8 mouse cellular contexts compared by ENCODE assay signal in the genomic region with DNA sequence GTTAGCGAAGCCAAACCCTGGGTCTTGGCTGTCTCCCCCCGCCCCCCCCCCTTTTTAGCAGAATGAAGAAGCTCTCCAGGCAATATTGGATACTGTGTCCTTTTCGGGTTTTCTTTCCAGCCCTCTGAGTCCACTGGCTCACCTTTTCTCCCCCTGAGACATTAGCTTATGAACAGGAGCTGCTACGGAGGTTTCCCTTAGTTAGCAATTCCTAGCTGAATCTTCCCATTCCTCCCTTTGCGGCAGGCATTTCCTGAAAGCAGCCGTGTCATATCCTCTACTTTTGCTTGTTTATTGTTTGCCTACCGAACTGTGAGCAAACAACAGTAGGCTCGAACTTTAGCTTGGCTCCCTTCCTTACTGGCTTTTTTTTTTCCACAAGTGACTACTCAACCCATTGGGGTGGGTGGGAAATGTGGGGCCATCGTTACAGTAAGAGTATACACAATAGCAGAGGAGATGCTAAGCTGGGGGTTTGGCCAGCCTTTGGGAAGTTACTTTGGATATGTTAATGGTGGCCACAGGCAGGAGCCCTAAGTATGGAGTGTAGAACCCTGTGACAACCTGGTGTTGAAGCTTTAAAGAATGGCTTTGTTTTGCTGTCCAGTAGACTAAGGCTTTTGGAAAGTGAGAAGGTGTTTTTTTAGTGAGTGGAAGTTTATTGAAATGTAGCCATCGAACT. TPM values are rescaled to one million over a fixed set of nuclear protein-coding genes. Genes with fewer than 3 reads are reported as not detected.
A peak's percentile ranks its signal among the peaks of the same experiment; 100 is the strongest.
DNase-seq lines count a peak whose midpoint lies in the region; ATAC-seq and TF ChIP-seq lines count a peak whose summit lies in the region.

No protein-coding gene starts in this region.

- H3K27ac ChIP-seq in embryonic facial prominence, embryonic 11.5 days (replicated peaks; ENCODE audit: low read depth, low read length): no peak overlapping the region
- H3K27ac ChIP-seq in intestine, embryonic 16.5 days (ENCODE audit: low read length): no peak overlapping the region
- no peak overlapping the region for H3K27ac ChIP-seq in midbrain, postnatal 0 days (ENCODE audit: low read depth, low read length)

- no peaks in the 10 kb centered on the region for H3K27me3 ChIP-seq in embryonic facial prominence, embryonic 11.5 days (ENCODE audit: control insufficient read depth, insufficient read depth, low read length)
- H3K27me3 ChIP-seq in intestine, embryonic 16.5 days (replicated peaks; ENCODE audit: control insufficient read depth, insufficient read depth, low read length): no peaks in the 10 kb centered on the region
- no peaks in the 10 kb centered on the region for H3K27me3 ChIP-seq in midbrain, postnatal 0 days (ENCODE audit: insufficient read depth, low read length)

- no peaks in the 10 kb centered on the region for H3K36me3 ChIP-seq in embryonic facial prominence, embryonic 11.5 days (replicated peaks; ENCODE audit: control insufficient read depth, insufficient read depth, low read depth, low read length)
- H3K36me3 ChIP-seq in intestine, embryonic 16.5 days (ENCODE audit: control insufficient read depth, insufficient read depth, low read length): no peaks in the 10 kb centered on the region
- H3K36me3 ChIP-seq in midbrain, postnatal 0 days (ENCODE audit: insufficient read depth, low read length): no peaks in the 10 kb centered on the region

- no peaks in the 10 kb centered on the region for H3K4me1 ChIP-seq in embryonic facial prominence, embryonic 11.5 days (ENCODE audit: control insufficient read depth, insufficient read depth, low read length)
- peaks cover 10% of the 10 kb centered on the region; the same call in 1 of the 2 replicates for H3K4me1 ChIP-seq in intestine, embryonic 16.5 days (ENCODE audit: control insufficient read depth, insufficient read depth, low read length)
- peaks cover 13% of the 10 kb centered on the region for H3K4me1 ChIP-seq in midbrain, postnatal 0 days (ENCODE audit: insufficient read depth, low read length)

- no peak for ATAC-seq in embryonic facial prominence, embryonic 11.5 days (replicated peaks; ENCODE audit: insufficient number of reproducible peaks, low FRiP score, low TSS enrichment, low read depth)
- no peak for ATAC-seq in intestine, embryonic 16.5 days
- no peak for ATAC-seq in midbrain, postnatal 0 days (ENCODE audit: low FRiP score)
- no peak for ATAC-seq in megakaryocyte-erythroid progenitor cell, adult 5-6 weeks (replicated peaks; ENCODE audit: low FRiP score, low TSS enrichment, poor library complexity, severe bottlenecking)

- H3K9ac ChIP-seq in embryonic facial prominence, embryonic 11.5 days (replicated peaks; ENCODE audit: low read length): peak overlapping the region; percentile 92
- peak overlapping the region; percentile 85 for H3K9ac ChIP-seq in intestine, embryonic 16.5 days (ENCODE audit: low read depth, low read length)
- peak overlapping the region; percentile 99 for H3K9ac ChIP-seq in midbrain, postnatal 0 days (replicated peaks; ENCODE audit: low read length, poor library complexity, severe bottlenecking)

- WGBS in embryonic facial prominence, embryonic 11.5 days: 1% methylated on average over 10 of the region's 10 CpGs
- 9% methylated on average over 10 of the region's 10 CpGs for WGBS in intestine, embryonic 16.5 days
- 1% methylated on average over 10 of the region's 10 CpGs for WGBS in midbrain, postnatal 0 days

- H3K4me3 ChIP-seq in embryonic facial prominence, embryonic 11.5 days (ENCODE audit: low read depth, low read length): peak overlapping the region; percentile 85
- H3K4me3 ChIP-seq in intestine, embryonic 16.5 days (ENCODE audit: low read length): peak overlapping the region; percentile 87
- H3K4me3 ChIP-seq in midbrain, postnatal 0 days (ENCODE audit: low read depth, low read length): peak overlapping the region; percentile 84

- TF ChIP-seq CTCF in midbrain, postnatal 0 days (IDR thresholded peaks at IDR 0.05): no peak

- no peaks in the 10 kb centered on the region for H3K9me3 ChIP-seq in embryonic facial prominence, embryonic 11.5 days (replicated peaks; ENCODE audit: control insufficient read depth, low read length)
- H3K9me3 ChIP-seq in intestine, embryonic 16.5 days (ENCODE audit: control insufficient read depth, low read length): no peaks in the 10 kb centered on the region
- H3K9me3 ChIP-seq in midbrain, postnatal 0 days (ENCODE audit: low read length): no peaks in the 10 kb centered on the region

- peak; percentile 22 for DNase-seq in kidney, adult 9 months
- no peak for DNase-seq in kidney, adult 11 months
- DNase-seq in embryonic facial prominence, embryonic 11.5 days (ENCODE audit: low spot score): peak; percentile 29
- no peak for DNase-seq in midbrain, postnatal 0 days (ENCODE audit: low spot score)
- no peak for DNase-seq in gastrocnemius, postnatal 4 days (ENCODE audit: low spot score in 2 of 2)
- no peak for DNase-seq in frontal cortex, postnatal 10 days (ENCODE audit: low spot score in 2 of 2)

- H3K4me2 ChIP-seq in embryonic facial prominence, embryonic 11.5 days (ENCODE audit: low read depth, low read length): peak overlapping the region; percentile 88
- peak overlapping the region; percentile 95 for H3K4me2 ChIP-seq in intestine, embryonic 16.5 days (ENCODE audit: low read depth, low read length)
- peak overlapping the region; percentile 87 for H3K4me2 ChIP-seq in midbrain, postnatal 0 days (ENCODE audit: low read depth, low read length, poor library complexity, severe bottlenecking)

RNA-seq across cellular contexts. Expression of a gene that starts 1.7 kb away (rescaled TPM):
- polyA plus RNA-seq in embryonic facial prominence, embryonic 11.5 days (2014; fragmentation: Nextera tagmentation; extraction: Ambion mirVana): 164 and 170 TPM in 2 replicates
- 55.3 and 59.6 TPM in 2 replicates for polyA plus RNA-seq in intestine, embryonic 16.5 days (2015; fragmentation: Nextera tagmentation; extraction: Ambion mirVana)
- 128 and 165 TPM in 2 replicates for total RNA-seq in midbrain, postnatal 0 days (2014; rRNA removed)
- 211 and 223 TPM in 2 replicates for polyA plus RNA-seq in midbrain, postnatal 0 days (2015; fragmentation: Nextera tagmentation; extraction: Ambion mirVana)
- total RNA-seq in megakaryocyte-erythroid progenitor cell, adult 5-6 weeks (2014; fragmentation: Nextera tagmentation): 281 and 287 TPM in 2 replicates
- 487 and 511 TPM in 2 replicates for total RNA-seq in megakaryocyte-erythroid progenitor cell, adult 5-6 weeks (2017)
- total RNA-seq in gastrocnemius, postnatal 4 days (2021): 10 to 100 TPM; 29.9 to 31.7 TPM

RNA-seq across cellular contexts. Expression of a gene that starts 1.8 kb away (rescaled TPM):
- polyA plus RNA-seq in embryonic facial prominence, embryonic 11.5 days (2014; fragmentation: Nextera tagmentation; extraction: Ambion mirVana): 9.6 and 11.2 TPM in 2 replicates
- polyA plus RNA-seq in intestine, embryonic 16.5 days (2015; fragmentation: Nextera tagmentation; extraction: Ambion mirVana): 12.8 and 15.2 TPM in 2 replicates
- 4.7 and 5.4 TPM in 2 replicates for total RNA-seq in midbrain, postnatal 0 days (2014; rRNA removed)
- 3.9 and 4.6 TPM in 2 replicates for polyA plus RNA-seq in midbrain, postnatal 0 days (2015; fragmentation: Nextera tagmentation; extraction: Ambion mirVana)
- 18.6 and 22.4 TPM in 2 replicates for total RNA-seq in megakaryocyte-erythroid progenitor cell, adult 5-6 weeks (2014; fragmentation: Nextera tagmentation)
- total RNA-seq in megakaryocyte-erythroid progenitor cell, adult 5-6 weeks (2017): 10.9 and 16.6 TPM in 2 replicates
- total RNA-seq in gastrocnemius, postnatal 4 days (2021): 1 to 10 TPM; 6.2 to 7.5 TPM

Comparison
In these comparisons a context has a peak if more than half of its experiments do, and no peak if none do; other contexts are left out.
1. DNase-seq: peak in kidney, adult 9 months (single experiment) and embryonic facial prominence, embryonic 11.5 days (single experiment); none in kidney, adult 11 months (single experiment), midbrain, postnatal 0 days (single experiment), gastrocnemius, postnatal 4 days (0 of 2) and frontal cortex, postnatal 10 days (0 of 2).
2. Peak in every context shown above with its lines, with median percentiles within 50 percentile points of each other: H3K4me2 ChIP-seq, H3K4me3 ChIP-seq and H3K9ac ChIP-seq.